11 mouse cellular contexts compared by ENCODE assay signal in the genomic region with DNA sequence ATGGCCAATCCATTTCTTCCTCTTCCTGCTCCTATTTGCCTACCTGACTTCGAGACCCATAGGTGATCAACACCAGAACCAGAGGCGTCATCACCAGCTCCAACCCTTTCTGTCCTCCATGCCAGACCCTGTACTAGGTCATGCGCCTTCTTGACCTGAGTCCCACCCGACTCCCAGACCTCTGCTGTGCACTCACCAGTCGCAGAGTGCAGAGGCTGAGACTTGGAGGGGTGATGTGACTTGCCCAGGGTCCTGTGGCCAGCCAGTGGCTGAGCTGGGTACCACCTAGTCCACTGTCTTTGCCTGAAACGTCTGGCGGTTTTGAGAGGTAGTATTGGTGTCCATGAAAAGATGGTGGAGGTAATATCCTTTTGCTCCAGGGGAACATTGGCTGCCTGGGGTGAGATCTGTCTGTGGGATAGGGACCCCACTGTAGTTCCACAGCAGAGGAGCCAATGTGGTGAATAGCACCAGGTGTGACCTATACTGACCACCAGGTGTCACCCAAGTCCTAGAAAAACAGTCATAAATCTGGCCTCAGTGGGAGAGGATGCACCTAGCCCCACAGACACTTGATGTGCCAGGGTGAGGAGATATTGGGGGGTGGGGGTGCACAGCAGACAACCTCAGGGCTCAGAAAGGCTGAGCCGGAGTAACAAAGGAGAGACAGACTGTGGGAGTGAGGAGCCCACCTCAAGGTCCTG. TPM values are rescaled to one million over a fixed set of nuclear protein-coding genes. Genes with fewer than 3 reads are reported as not detected.
A peak's percentile ranks its signal among the peaks of the same experiment; 100 is the strongest.
DNase-seq lines count a peak whose midpoint lies in the region; ATAC-seq lines count a peak whose summit lies in the region.
"Had no signal": no experiment of that assay in that cellular context is flagged by ENCODE, and none has a peak within 500 bp of the region (broad histone marks: within the 10 kb centered on the region; RNA-seq: fewer than 3 reads in every experiment).

No protein-coding gene starts in this region.

- no peaks in the 10 kb centered on the region for H3K36me3 ChIP-seq in midbrain, embryonic 14.5 days (ENCODE audit: control insufficient read depth, insufficient read depth, low read length)

- no peak overlapping the region for H3K27ac ChIP-seq in midbrain, embryonic 14.5 days (replicated peaks; ENCODE audit: low read depth, low read length)

- H3K9ac ChIP-seq in midbrain, embryonic 14.5 days (replicated peaks; ENCODE audit: low read length), result no peak overlapping the region

- no peak overlapping the region for H3K4me3 ChIP-seq in midbrain, embryonic 14.5 days (replicated peaks; ENCODE audit: low read depth, low read length)

- DNase-seq in adrenal gland, adult (ENCODE audit: inconsistent age in 2 of 2, low spot score in 1 of 2), result peak; percentile 49 to 83
- no peak for DNase-seq in adrenal gland, adult 8-10 months
- DNase-seq in 416B (ENCODE audit: low read depth), result peak; percentile 57
- peak; percentile 76 to 81 for DNase-seq in cerebellum, postnatal 10 days
- DNase-seq in heart, postnatal 14 days, result peak; percentile 34 to 59
- peak; percentile 43 to 67 for DNase-seq in kidney, postnatal 36 days
- DNase-seq in midbrain, embryonic 14.5 days, result peak; percentile 83
- peak; percentile 41 for DNase-seq in thymus, postnatal 25 days

- no peaks in the 10 kb centered on the region for H3K27me3 ChIP-seq in midbrain, embryonic 14.5 days (ENCODE audit: control insufficient read depth, insufficient read depth, low read length)

- intact Hi-C loops in heart, postnatal 14 days (cut with DNase I), result loop anchor here (1.0 to 2.0 kb wide), 3 partner anchors 40 to 103 kb away; no protein-coding TSS in a partner anchor

- H3K9me3 ChIP-seq in midbrain, embryonic 14.5 days (ENCODE audit: control insufficient read depth, low read length), result no peaks in the 10 kb centered on the region

- H3K4me2 ChIP-seq in midbrain, embryonic 14.5 days (ENCODE audit: low read length), result no peak overlapping the region

- 54% methylated on average over 8 of the region's 8 CpGs for WGBS in midbrain, embryonic 14.5 days

- H3K4me1 ChIP-seq in midbrain, embryonic 14.5 days (ENCODE audit: control insufficient read depth, insufficient read depth, low read length), result no peaks in the 10 kb centered on the region

- ATAC-seq in midbrain, embryonic 14.5 days (ENCODE audit: low FRiP score, low TSS enrichment), result peak; percentile 43; the same call in 1 of the 2 replicates

RNA-seq across cellular contexts. Expression of gene Pla2g2f, which starts 8.9 kb away (rescaled TPM):
- total RNA-seq in adrenal gland, adult 8-10 months (2022), result 10 to 100 TPM; 27.9 to 46.9 (median 39.1) TPM
- under 1 TPM; 0.20 to 0.36 TPM for total RNA-seq in heart, postnatal 14 days (2021)
- polyA plus RNA-seq in midbrain, embryonic 14.5 days (2014; fragmentation: Nextera tagmentation; extraction: Ambion mirVana), result 0.13 TPM in 1 of 2 replicates, not detected in the other
- total RNA-seq: neutrophil, adult 5-6 weeks had no signal
- polyA plus RNA-seq: C2C12; gonadal fat pad, adult 2 months had no signal

RNA-seq across cellular contexts. Expression of gene Ubxn10, which starts 11.6 kb away (rescaled TPM):
- total RNA-seq in adrenal gland, adult 8-10 months (2022), result 1 to 10 TPM; 1.0 to 3.9 (median 2.3) TPM
- total RNA-seq in heart, postnatal 14 days (2021), result 1 to 10 TPM in 1 of 2 experiments, under 1 TPM in 1; 0.93 to 1.7 TPM
- polyA plus RNA-seq in midbrain, embryonic 14.5 days (2014; fragmentation: Nextera tagmentation; extraction: Ambion mirVana), result 3.0 and 3.9 TPM in 2 replicates
- total RNA-seq: neutrophil, adult 5-6 weeks had no signal
- polyA plus RNA-seq: C2C12 had no signal

RNA-seq across cellular contexts. Expression of gene Pla2g2c, which starts 23.9 kb away (rescaled TPM):
- under 1 TPM in 3 of 4 experiments, not detected in 1; 0.52 to 0.81 (median 0.68) TPM for total RNA-seq in adrenal gland, adult 8-10 months (2022)
- total RNA-seq in heart, postnatal 14 days (2021), result not detected
- polyA plus RNA-seq in midbrain, embryonic 14.5 days (2014; fragmentation: Nextera tagmentation; extraction: Ambion mirVana), result 0.83 and 0.94 TPM in 2 replicates
- total RNA-seq: neutrophil, adult 5-6 weeks had no signal
- polyA plus RNA-seq: C2C12 had no signal

RNA-seq across cellular contexts. Expression of gene Pla2g2d, which starts 27.0 kb away (rescaled TPM):
- total RNA-seq in adrenal gland, adult 8-10 months (2022), result 1 to 10 TPM; 1.8 to 4.1 (median 2.8) TPM
- total RNA-seq in heart, postnatal 14 days (2021), result under 1 TPM in 1 of 2 experiments, not detected in 1; 0.17 TPM
- polyA plus RNA-seq in midbrain, embryonic 14.5 days (2014; fragmentation: Nextera tagmentation; extraction: Ambion mirVana), result 0.43 TPM in 1 of 2 replicates, not detected in the other
- total RNA-seq: neutrophil, adult 5-6 weeks had no signal
- polyA plus RNA-seq: C2C12 had no signal

Comparison
In these comparisons a context has a peak if more than half of its experiments do, and no peak if none do; other contexts are left out.
1. RNA of gene Pla2g2f, which starts 8.9 kb away (total RNA-seq): 27.9 to 46.9 TPM in adrenal gland, adult 8-10 months; 0.20 to 0.36 TPM in heart, postnatal 14 days; every median in the first group is over 10 times any median in the second.